Comparison of ENCODE assay signal across 34 mouse cellular contexts in genomic region chr13:44559706-44560105, GRCm38 (mm10).
"Had no signal": no experiment of that assay in that cellular context is flagged by ENCODE, and none has a peak within 500 bp of the region (broad histone marks: within the 10 kb centered on the region; RNA-seq: fewer than 3 reads in every experiment).

No protein-coding gene starts in this region.

- H3K4me1 ChIP-seq: heart, embryonic 13.5 days; heart, embryonic 15.5 days; hindbrain, embryonic 12.5 days; hindbrain, embryonic 13.5 days; hindbrain, embryonic 15.5 days; intestine, embryonic 15.5 days had no signal

- H3K27ac ChIP-seq: heart, embryonic 13.5 days; heart, embryonic 15.5 days; hindbrain, embryonic 10.5 days; hindbrain, embryonic 12.5 days; hindbrain, embryonic 13.5 days; hindbrain, embryonic 14.5 days; hindbrain, embryonic 15.5 days; hindbrain, postnatal 0 days; intestine, embryonic 15.5 days; kidney, embryonic 15.5 days; kidney, postnatal 0 days; layer of hippocampus, adult 2 months; left cerebral cortex, adult 2 months had no signal

- H3K4me2 ChIP-seq: heart, embryonic 12.5 days; heart, embryonic 13.5 days; heart, embryonic 15.5 days; hindbrain, embryonic 12.5 days; hindbrain, embryonic 13.5 days; hindbrain, embryonic 14.5 days; hindbrain, embryonic 15.5 days; intestine, embryonic 15.5 days; kidney, embryonic 15.5 days had no signal

- ATAC-seq: hindbrain, embryonic 16.5 days; hindbrain, postnatal 0 days; inflammation-experienced regulatory T-cells, adult 6 months; intestine, embryonic 15.5 days; intestine, embryonic 16.5 days; intestine, postnatal 0 days had no signal

- H3K9me3 ChIP-seq: heart, embryonic 12.5 days; heart, embryonic 13.5 days; heart, embryonic 15.5 days; hindbrain, embryonic 10.5 days; hindbrain, embryonic 12.5 days; hindbrain, embryonic 13.5 days; hindbrain, embryonic 15.5 days; intestine, embryonic 15.5 days; kidney, embryonic 15.5 days had no signal

- H3K9ac ChIP-seq: heart, embryonic 12.5 days; heart, embryonic 13.5 days; heart, embryonic 15.5 days; hindbrain, embryonic 12.5 days; hindbrain, embryonic 13.5 days; hindbrain, embryonic 14.5 days; hindbrain, embryonic 15.5 days; intestine, embryonic 15.5 days; kidney, embryonic 15.5 days had no signal

- H3K36me3 ChIP-seq: heart, embryonic 12.5 days; heart, embryonic 13.5 days; heart, embryonic 15.5 days; hindbrain, embryonic 10.5 days; hindbrain, embryonic 12.5 days; hindbrain, embryonic 13.5 days; hindbrain, embryonic 15.5 days; intestine, embryonic 15.5 days; kidney, embryonic 15.5 days had no signal

- H3K27me3 ChIP-seq: heart, embryonic 12.5 days; heart, embryonic 13.5 days; heart, embryonic 15.5 days; hindbrain, embryonic 12.5 days; hindbrain, embryonic 13.5 days; hindbrain, embryonic 15.5 days; intestine, embryonic 15.5 days; kidney, embryonic 15.5 days had no signal

- DNase-seq: heart, postnatal 10 days; heart, postnatal 14 days; heart, postnatal 36 days; heart, postnatal 4 days; kidney, adult 11 months; kidney, adult 18-20 months; kidney, adult 2 months; kidney, adult 8-10 months; kidney, adult 9 months; kidney, postnatal 10 days; kidney, postnatal 14 days; kidney, postnatal 25 days; kidney, postnatal 36 days; kidney, postnatal 4 days; layer of hippocampus, adult 9-11 months; layer of hippocampus, postnatal 36 days had no signal

- H3K4me3 ChIP-seq: heart, embryonic 12.5 days; heart, embryonic 13.5 days; heart, embryonic 15.5 days; hindbrain, embryonic 10.5 days; hindbrain, embryonic 12.5 days; hindbrain, embryonic 13.5 days; hindbrain, embryonic 15.5 days; intestine, embryonic 15.5 days; kidney, embryonic 15.5 days; layer of hippocampus, adult 2 months; left cerebral cortex, adult 2 months had no signal
